Mouse (Mus musculus) megakaryocyte, embryonic 14.5 days (primary cell): ENCODE measurements around the gene Narf. TPM values are rescaled to one million over a fixed set of nuclear protein-coding genes. Genes with fewer than 3 reads are reported as not detected.

ENCODE experiments used
- H3K27me3 ChIP-seq: replicated peaks from 2 replicates; pipeline ENCODE3; 2012; ENCODE audit warnings: inconsistent platforms
- H3K36me3 ChIP-seq: replicated peaks from 2 replicates; pipeline ENCODE3; 2012; ENCODE audit warnings: low read length, inconsistent platforms, mixed read lengths
- H3K4me1 ChIP-seq: 2 replicates; pipeline ENCODE4 v1.6.1; 2012; ENCODE audit warnings: inconsistent platforms
- H3K4me3 ChIP-seq: replicated peaks from 2 replicates; pipeline ENCODE3; 2012; ENCODE audit warnings: moderate library complexity, mild to moderate bottlenecking, inconsistent platforms
- H3K9me3 ChIP-seq: 2 replicates; pipeline ENCODE4 v1.6.1; 2012; ENCODE audit warnings: inconsistent platforms
- FLI1 ChIP-seq: IDR thresholded peaks from 2 replicates; pipeline ENCODE4 v1.6.1; 2012; ENCODE audit warnings: low read length, inconsistent platforms, mixed read lengths
- GATA1 ChIP-seq: IDR thresholded peaks from 3 replicates; pipeline ENCODE4 v1.6.1; 2012; ENCODE audit warnings: mixed read lengths, low read length, inconsistent platforms, borderline replicate concordance
- polyA plus RNA-seq: library from polyadenylated mRNA; stranded (reverse); fragments of >175 nt; gene quantifications from 2 replicates; pipeline ENCODE4 v1.2.3, GENCODE M21; 2012; ENCODE audit warnings: low replicate concordance; ENCODE audit not compliant: insufficient read depth

The Narf gene
- polyA plus RNA-seq, 1 experiment, result 13.3 TPM

- TF ChIP-seq FLI1 (no peak), GATA1 (no peak)
- Histone ChIP-seq H3K27me3 (no peaks in the 10 kb centered on the region), H3K4me1 (peaks cover 92% of the 10 kb centered on the region), H3K9me3 (no peaks in the 10 kb centered on the region), H3K4me3 (peak overlapping the region; percentile 1), H3K36me3 (peaks cover 76% of the 10 kb centered on the region)
Observed at GRCm38 (mm10) chr11:121277516-121277915, 40.5 kb downstream of the Narf start.

GRCm38 (mm10) chr11:121278011-121278410 is 41.0 kb downstream of the Narf start:
- H3K27me3 ChIP-seq, result no peaks in the 10 kb centered on the region
- TF ChIP-seq FLI1, result no peak
- TF ChIP-seq GATA1, result no peak
- H3K4me3 ChIP-seq, result no peak overlapping the region
- H3K4me1 ChIP-seq, result peaks cover 92% of the 10 kb centered on the region
- H3K9me3 ChIP-seq, result no peaks in the 10 kb centered on the region
- peaks cover 72% of the 10 kb centered on the region for H3K36me3 ChIP-seq

GRCm38 (mm10) chr11:121282911-121283310 is 45.9 kb downstream of the Narf start:
- Histone ChIP-seq H3K36me3 (peaks cover 67% of the 10 kb centered on the region), H3K27me3 (no peaks in the 10 kb centered on the region)
- peak; percentile 66; the same call in 1 of the 3 replicates for TF ChIP-seq GATA1
- no peak for TF ChIP-seq FLI1

GRCm38 (mm10) chr11:121289859-121290258 is 52.8 kb downstream of the Narf start:
- Histone ChIP-seq H3K4me3 (no peak overlapping the region), H3K27me3 (no peaks in the 10 kb centered on the region), H3K4me1 (peaks cover 49% of the 10 kb centered on the region), H3K9me3 (no peaks in the 10 kb centered on the region), H3K36me3 (peaks cover 99% of the 10 kb centered on the region)
- TF ChIP-seq FLI1, result no peak
- TF ChIP-seq GATA1, result no peak

More at GRCm38 (mm10) chr11:121282911-121283310, 45.9 kb downstream of the Narf start:
- Histone ChIP-seq H3K4me1 (peaks cover 92% of the 10 kb centered on the region), H3K9me3 (no peaks in the 10 kb centered on the region), H3K4me3 (peak overlapping the region; percentile 89)

- TF ChIP-seq FLI1 (no peak), GATA1 (no peak)
- H3K36me3 ChIP-seq, result peaks cover 99% of the 10 kb centered on the region
Observed at GRCm38 (mm10) chr11:121294771-121295170, 57.7 kb downstream of the Narf start.

GRCm38 (mm10) chr11:121298493-121298892 is 61.4 kb downstream of the Narf start:
- no peak for TF ChIP-seq GATA1
- TF ChIP-seq FLI1, result no peak
- H3K36me3 ChIP-seq, result peaks cover 99% of the 10 kb centered on the region
- H3K9me3 ChIP-seq, result no peaks in the 10 kb centered on the region
- no peaks in the 10 kb centered on the region for H3K27me3 ChIP-seq
- H3K4me3 ChIP-seq, result no peak overlapping the region
- H3K4me1 ChIP-seq, result 0 out of 2 replicates have a peak, but pooled peaks cover 4% of the 10 kb centered on the region

More at GRCm38 (mm10) chr11:121294771-121295170, 57.7 kb downstream of the Narf start:
- peaks cover 9% of the 10 kb centered on the region for H3K4me1 ChIP-seq
- no peaks in the 10 kb centered on the region for H3K9me3 ChIP-seq
- no peaks in the 10 kb centered on the region for H3K27me3 ChIP-seq
- H3K4me3 ChIP-seq, result no peak overlapping the region

- Histone ChIP-seq H3K4me3 (no peak overlapping the region), H3K27me3 (no peaks in the 10 kb centered on the region), H3K9me3 (no peaks in the 10 kb centered on the region), H3K4me1 (peaks cover 4% of the 10 kb centered on the region; the same call in 1 of the 2 replicates), H3K36me3 (peaks cover 97% of the 10 kb centered on the region)
- TF ChIP-seq FLI1 (no peak), GATA1 (no peak)
Observed at GRCm38 (mm10) chr11:121300265-121300664, 63.2 kb downstream of the Narf start.

- no peak for TF ChIP-seq GATA1
- TF ChIP-seq FLI1, result no peak
- Histone ChIP-seq H3K4me3 (no peak overlapping the region), H3K36me3 (peaks cover 91% of the 10 kb centered on the region), H3K4me1 (peaks cover 28% of the 10 kb centered on the region), H3K27me3 (no peaks in the 10 kb centered on the region), H3K9me3 (no peaks in the 10 kb centered on the region)
Observed at GRCm38 (mm10) chr11:121305371-121305770, 68.3 kb downstream of the Narf start.

Other genes with a start within 250 kb of the Narf start
- 152 and 176 TPM in 2 replicates for gene Csnk1d, start 245.9 kb upstream of the Narf start, polyA plus RNA-seq
- gene Cd7, start 197.8 kb upstream of the Narf start, polyA plus RNA-seq, result 28.5 and 38.2 TPM in 2 replicates
- gene Sectm1b, start 173.7 kb upstream of the Narf start, polyA plus RNA-seq, result not detected in 2 replicates
- not detected in 2 replicates for gene Sectm1a, start 156.0 kb upstream of the Narf start, polyA plus RNA-seq
- gene Tex19.2, start 118.6 kb upstream of the Narf start, polyA plus RNA-seq, result 0.08 TPM in 1 of 2 replicates, not detected in the other
- not detected in 2 replicates for gene Tex19.1, start 91.1 kb upstream of the Narf start, polyA plus RNA-seq
- not detected in 2 replicates for gene Uts2r, start 77.0 kb upstream of the Narf start, polyA plus RNA-seq
- 3.7 and 4.2 TPM in 2 replicates for gene Hexdc, start 32.8 kb upstream of the Narf start, polyA plus RNA-seq
- gene Ogfod3, start 32.5 kb upstream of the Narf start, polyA plus RNA-seq, result 4.5 and 7.6 TPM in 2 replicates
- 1.1 and 9.5 TPM in 2 replicates for gene Cybc1, start 7.9 kb upstream of the Narf start, polyA plus RNA-seq
- gene Foxk2, start 22.7 kb downstream of the Narf start, polyA plus RNA-seq, result 24.9 and 43.6 TPM in 2 replicates
- 5.5 and 5.6 TPM in 2 replicates for gene Wdr45b, start 117.2 kb downstream of the Narf start, polyA plus RNA-seq
- 0.30 and 1.5 TPM in 2 replicates for gene Rab40b, start 151.0 kb downstream of the Narf start, polyA plus RNA-seq
- gene Fn3krp, start 184.1 kb downstream of the Narf start, polyA plus RNA-seq, result 0.48 TPM in 1 of 2 replicates, not detected in the other
- gene Fn3k, start 197.7 kb downstream of the Narf start, polyA plus RNA-seq, result not detected in 2 replicates
- 3.3 and 5.3 TPM in 2 replicates for gene Tbcd, start 214.7 kb downstream of the Narf start, polyA plus RNA-seq